Mouse (Mus musculus): ENCODE results near the gene Asb4.

GRCm38 (mm10) chr6:5410697-5411391 lies 27.7 kb downstream of the Asb4 start:
- TF ChIP-seq POLR2A (IDR thresholded peaks at IDR 0.05; ENCODE audit: borderline replicate concordance, low read depth, low read length) (no peak), CTCF (IDR thresholded peaks at IDR 0.05; ENCODE audit: low read depth, low read length) (0 out of 2 replicates have a peak, but pooled peaks have one; percentile 48)
